Mouse (Mus musculus) kidney, postnatal 0 days (tissue): ENCODE results near the gene Rtn3. TPM values are rescaled to one million over a fixed set of nuclear protein-coding genes. Genes with fewer than 3 reads are reported as not detected.

Experiments
- ATAC-seq: fragments of 200-750 bp; cut with Nextera tagmentation; replicated peaks from 2 replicates; pipeline ENCODE4 v1.8.0; 2017; ENCODE audit warnings: low read depth, moderate number of reproducible peaks, moderate TSS enrichment, moderate library complexity; ENCODE audit not compliant: low FRiP score
- DNase-seq: peaks from one replicate; pipeline ENCODE4 v3.0.0-alpha.2; 2016; ENCODE audit warnings: low spot score
- H3K27ac ChIP-seq: fragments of 300-500 bp; sonication (generic); 2 replicates; pipeline ENCODE4 v1.5.1; 2014; ENCODE audit warnings: mild to moderate bottlenecking
- H3K27me3 ChIP-seq: fragments of 300-500 bp; sonication (generic); 2 replicates; pipeline ENCODE4 v1.6.1; 2014; ENCODE audit warnings: low read length, mixed read lengths; ENCODE audit not compliant: insufficient read depth
- H3K36me3 ChIP-seq: fragments of 300-500 bp; sonication (generic); 2 replicates; pipeline ENCODE4 v1.6.1; 2014; ENCODE audit warnings: low read length, mixed read lengths; ENCODE audit not compliant: insufficient read depth
- H3K4me1 ChIP-seq: fragments of 300-500 bp; sonication (generic); replicated peaks from 2 replicates; pipeline ENCODE4 v1.6.1; 2014; ENCODE audit warnings: antibody characterized with exemption, low read length, mixed read lengths; ENCODE audit not compliant: insufficient read depth
- H3K4me2 ChIP-seq: fragments of 300-500 bp; sonication (generic); 2 replicates; pipeline ENCODE4 v1.6.1; 2014; ENCODE audit warnings: mild to moderate bottlenecking, low read length, moderate library complexity, mixed read lengths
- H3K4me3 ChIP-seq: fragments of 300-500 bp; sonication (generic); replicated peaks from 2 replicates; pipeline ENCODE4 v1.5.1; 2014; ENCODE audit warnings: low read depth, low read length
- H3K9ac ChIP-seq: fragments of 300-500 bp; sonication (generic); 2 replicates; pipeline ENCODE4 v1.6.1; 2014; ENCODE audit warnings: low read depth, low read length
- H3K9me3 ChIP-seq: fragments of 300-500 bp; sonication (generic); replicated peaks from 2 replicates; pipeline ENCODE4 v1.6.1; 2016; ENCODE audit warnings: low read length, inconsistent platforms, mixed read lengths
- CTCF ChIP-seq: IDR thresholded peaks from 2 replicates; pipeline ENCODE4 v1.5.1; 2016; ENCODE audit warnings: antibody characterized with exemption, low read depth, mild to moderate bottlenecking, moderate library complexity
- WGBS: fragments of 180-500 bp; shearing (Covaris S2); extraction: QIAGEN DNeasy Blood & Tissue Kit; methylation state at CpG from one replicate; pipeline ENCODE4 v1.1.7; 2014; 5-methylcytosine and 5-hydroxymethylcytosine counted together
- polyA plus RNA-seq: library from polyadenylated mRNA; unstranded; fragments of >200 nt; fragmentation: Nextera tagmentation; extraction: Ambion mirVana; gene quantifications from 2 replicates; pipeline ENCODE4 v1.2.1, GENCODE M21; 2015

Gene Rtn3
- polyA plus RNA-seq, 1 experiment from 2014 or later: 195 TPM

- WGBS: 82% methylated on average over 6 of the region's 6 CpGs
- ATAC-seq (no peak), DNase-seq (no peak)
- H3K36me3 ChIP-seq: no peaks in the 10 kb centered on the region
- no peak overlapping the region for H3K4me3 ChIP-seq
- H3K4me2 ChIP-seq: no peak overlapping the region
- no peak for TF ChIP-seq CTCF
- H3K27ac ChIP-seq: no peak overlapping the region
- H3K9me3 ChIP-seq: no peaks in the 10 kb centered on the region
- no peaks in the 10 kb centered on the region for H3K4me1 ChIP-seq
- H3K27me3 ChIP-seq: no peaks in the 10 kb centered on the region
- H3K9ac ChIP-seq: no peak overlapping the region
Measured at GRCm38 (mm10) chr19:7491960-7492359, 8.9 kb upstream of the Rtn3 start.

GRCm38 (mm10) chr19:7487680-7488079 is 4.6 kb upstream of the Rtn3 start:
- H3K9ac ChIP-seq: no peak overlapping the region
- no peak for ATAC-seq
- no peaks in the 10 kb centered on the region for H3K27me3 ChIP-seq
- H3K4me1 ChIP-seq: no peaks in the 10 kb centered on the region
- no peaks in the 10 kb centered on the region for H3K9me3 ChIP-seq
- no peaks in the 10 kb centered on the region for H3K36me3 ChIP-seq
- no peak overlapping the region for H3K4me2 ChIP-seq
- TF ChIP-seq CTCF: no peak
- no peak overlapping the region for H3K27ac ChIP-seq
- no peak overlapping the region for H3K4me3 ChIP-seq
- no peak for DNase-seq
- WGBS: 83% methylated on average over 8 of the region's 8 CpGs

GRCm38 (mm10) chr19:7484076-7484475 is 995 bp upstream of the Rtn3 start:
- Histone ChIP-seq H3K9ac (no peak overlapping the region), H3K27me3 (no peaks in the 10 kb centered on the region), H3K36me3 (no peaks in the 10 kb centered on the region), H3K4me3 (no peak overlapping the region; the same call in 1 of the 2 replicates), H3K9me3 (no peaks in the 10 kb centered on the region), H3K4me1 (no peaks in the 10 kb centered on the region), H3K27ac (no peak overlapping the region), H3K4me2 (peak overlapping the region; percentile 82)
- WGBS: 58% methylated on average over 5 of the region's 5 CpGs
- ATAC-seq (no peak), DNase-seq (no peak)
- no peak for TF ChIP-seq CTCF

- no peak for DNase-seq
- peak; percentile 29; the same call in 1 of the 2 replicates for TF ChIP-seq CTCF
- no peaks in the 10 kb centered on the region for H3K27me3 ChIP-seq
- H3K4me3 ChIP-seq: peak overlapping the region; percentile 99
- no peaks in the 10 kb centered on the region for H3K36me3 ChIP-seq
- ATAC-seq: peak; percentile 34; the same call in 1 of the 2 replicates
- peak overlapping the region; percentile 43; the same call in 1 of the 2 replicates for H3K9ac ChIP-seq
- H3K9me3 ChIP-seq: no peaks in the 10 kb centered on the region
- H3K4me2 ChIP-seq: peak overlapping the region; percentile 82
- 0% methylated on average over 6 of the region's 6 CpGs for WGBS
- peak overlapping the region; percentile 98 for H3K27ac ChIP-seq
- no peaks in the 10 kb centered on the region for H3K4me1 ChIP-seq
Measured at GRCm38 (mm10) chr19:7483512-7483882, 416 bp upstream of the Rtn3 start.

- Histone ChIP-seq H3K4me3 (peak overlapping the region; percentile 99), H3K27ac (peak overlapping the region; percentile 98), H3K4me1 (no peaks in the 10 kb centered on the region), H3K4me2 (peak overlapping the region; percentile 82), H3K27me3 (no peaks in the 10 kb centered on the region), H3K9ac (peak overlapping the region; percentile 94), H3K36me3 (no peaks in the 10 kb centered on the region), H3K9me3 (no peaks in the 10 kb centered on the region)
- whole genome bisulfite sequencing: under 1% methylated on average over 7 of the region's 7 CpGs
- DNase-seq (peak; percentile 51), ATAC-seq (no peak; the same call in 1 of the 2 replicates)
- TF ChIP-seq CTCF: no peak
Measured at GRCm38 (mm10) chr19:7482266-7482598, 849 bp downstream of the Rtn3 start.

GRCm38 (mm10) chr19:7481541-7482265 is 1.4 kb downstream of the Rtn3 start:
- no peaks in the 10 kb centered on the region for H3K9me3 ChIP-seq
- no peaks in the 10 kb centered on the region for H3K4me1 ChIP-seq
- DNase-seq: peak; percentile 33
- peak overlapping the region; percentile 82 for H3K4me2 ChIP-seq
- WGBS: 7% methylated on average over 12 of the region's 12 CpGs
- no peak for TF ChIP-seq CTCF
- peak overlapping the region; percentile 48; the same call in 1 of the 2 replicates for H3K27ac ChIP-seq
- peak overlapping the region; percentile 94 for H3K9ac ChIP-seq
- ATAC-seq: no peak
- H3K4me3 ChIP-seq: peak overlapping the region; percentile 99
- H3K27me3 ChIP-seq: no peaks in the 10 kb centered on the region
- H3K36me3 ChIP-seq: no peaks in the 10 kb centered on the region
